Mouse (Mus musculus): ENCODE measurements around the gene Uap1. TPM values are rescaled to one million over a fixed set of nuclear protein-coding genes. Genes with fewer than 3 reads are reported as not detected.
A peak's percentile ranks its signal among the peaks of the same experiment; 100 is the strongest.
"Not testable (repeated sequence)": the region's sequence is repeated elsewhere in the genome, so short reads cannot be mapped to it uniquely, and the experiment has no call there.

Gene Uap1
- polyA plus RNA-seq, 1 experiment from 2014 or later = 67.2 TPM

DNA sequence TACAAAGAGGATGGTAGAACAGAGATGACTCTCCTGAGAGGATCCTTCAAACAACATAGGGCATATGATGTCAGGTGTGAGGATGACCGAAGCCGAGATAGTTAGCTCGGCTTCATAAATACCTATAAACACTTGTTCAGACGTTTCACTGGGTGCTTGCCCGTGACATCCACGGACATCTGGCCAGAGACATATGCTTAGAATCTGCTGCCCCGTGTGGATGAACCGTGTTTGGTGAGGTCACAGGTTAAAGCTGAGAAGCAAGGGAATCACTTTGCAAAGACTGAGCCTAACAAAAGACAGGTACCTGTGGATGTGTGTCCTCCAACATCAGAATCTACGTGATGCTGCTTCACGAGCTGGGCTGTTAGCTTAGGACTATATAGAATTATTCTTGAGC lies 62.5 kb downstream of the Uap1 start:
- no peaks in the 10 kb centered on the region for H3K9me3 ChIP-seq (ENCODE audit: control insufficient read depth, low read length)
- H3K27me3 ChIP-seq (ENCODE audit: control insufficient read depth, insufficient read depth, low read length) = no peaks in the 10 kb centered on the region
- ATAC-seq (ENCODE audit: low FRiP score) = no peak
- WGBS = 78% methylated on average over 10 of the region's 10 CpGs
- no peaks in the 10 kb centered on the region for H3K36me3 ChIP-seq (ENCODE audit: control insufficient read depth, insufficient read depth, low read length)
- no peaks in the 10 kb centered on the region for H3K4me1 ChIP-seq (replicated peaks; ENCODE audit: control insufficient read depth, insufficient read depth, low read length)
- H3K9ac ChIP-seq (ENCODE audit: low read depth, low read length) = no peak overlapping the region
- H3K27ac ChIP-seq (ENCODE audit: low read depth, low read length) = no peak overlapping the region
- H3K4me2 ChIP-seq (replicated peaks; ENCODE audit: low read depth, low read length) = no peak overlapping the region
- DNase-seq (ENCODE audit: low spot score) = no peak
- H3K4me3 ChIP-seq (ENCODE audit: low read depth, low read length) = no peak overlapping the region

- no peaks in the 10 kb centered on the region for H3K27me3 ChIP-seq (ENCODE audit: control insufficient read depth, insufficient read depth, low read length)
- no peak overlapping the region for H3K4me3 ChIP-seq (ENCODE audit: low read depth, low read length)
- WGBS = 64% methylated on average over 16 of the region's 16 CpGs
- no peak overlapping the region for H3K27ac ChIP-seq (ENCODE audit: low read depth, low read length)
- no peaks in the 10 kb centered on the region for H3K4me1 ChIP-seq (replicated peaks; ENCODE audit: control insufficient read depth, insufficient read depth, low read length)
- no peaks in the 10 kb centered on the region for H3K36me3 ChIP-seq (ENCODE audit: control insufficient read depth, insufficient read depth, low read length)
- H3K4me2 ChIP-seq (replicated peaks; ENCODE audit: low read depth, low read length) = no peak overlapping the region; the same call in 1 of the 2 replicates
- no peaks in the 10 kb centered on the region for H3K9me3 ChIP-seq (ENCODE audit: control insufficient read depth, low read length)
- H3K9ac ChIP-seq (ENCODE audit: low read depth, low read length) = no peak overlapping the region
- DNase-seq (ENCODE audit: low spot score) = no peak
- ATAC-seq (ENCODE audit: low FRiP score) = no peak
Observed at GRCm38 (mm10) chr1:170111651-170112226, 63.0 kb downstream of the Uap1 start.

- no peaks in the 10 kb centered on the region for H3K36me3 ChIP-seq (ENCODE audit: control insufficient read depth, insufficient read depth, low read length)
- H3K4me2 ChIP-seq (replicated peaks; ENCODE audit: low read depth, low read length) = peak within 1 kb of the TSS; percentile 3; the same call in 1 of the 2 replicates
- no peak within 1 kb of the TSS for H3K9ac ChIP-seq (ENCODE audit: low read depth, low read length)
- no peaks in the 10 kb centered on the region for H3K9me3 ChIP-seq (ENCODE audit: control insufficient read depth, low read length)
- DNase-seq (ENCODE audit: low spot score) = peak; percentile 59
- H3K4me3 ChIP-seq (ENCODE audit: low read depth, low read length) = peak within 1 kb of the TSS; percentile 25
- H3K27ac ChIP-seq (ENCODE audit: low read depth, low read length) = peak within 1 kb of the TSS; percentile 36; the same call in 1 of the 2 replicates
- no peaks in the 10 kb centered on the region for H3K4me1 ChIP-seq (replicated peaks; ENCODE audit: control insufficient read depth, insufficient read depth, low read length)
- 61% methylated on average over 17 of the region's 17 CpGs for WGBS
- ATAC-seq (ENCODE audit: low FRiP score) = no peak
- no peaks in the 10 kb centered on the region for H3K27me3 ChIP-seq (ENCODE audit: control insufficient read depth, insufficient read depth, low read length)
Observed at GRCm38 (mm10) chr1:170110516-170111332, 64.0 kb downstream of the Uap1 start, which contains the start of gene Ddr2. Gene Ddr2, minus strand, starts transcription at chr1:170110762.

DNA sequence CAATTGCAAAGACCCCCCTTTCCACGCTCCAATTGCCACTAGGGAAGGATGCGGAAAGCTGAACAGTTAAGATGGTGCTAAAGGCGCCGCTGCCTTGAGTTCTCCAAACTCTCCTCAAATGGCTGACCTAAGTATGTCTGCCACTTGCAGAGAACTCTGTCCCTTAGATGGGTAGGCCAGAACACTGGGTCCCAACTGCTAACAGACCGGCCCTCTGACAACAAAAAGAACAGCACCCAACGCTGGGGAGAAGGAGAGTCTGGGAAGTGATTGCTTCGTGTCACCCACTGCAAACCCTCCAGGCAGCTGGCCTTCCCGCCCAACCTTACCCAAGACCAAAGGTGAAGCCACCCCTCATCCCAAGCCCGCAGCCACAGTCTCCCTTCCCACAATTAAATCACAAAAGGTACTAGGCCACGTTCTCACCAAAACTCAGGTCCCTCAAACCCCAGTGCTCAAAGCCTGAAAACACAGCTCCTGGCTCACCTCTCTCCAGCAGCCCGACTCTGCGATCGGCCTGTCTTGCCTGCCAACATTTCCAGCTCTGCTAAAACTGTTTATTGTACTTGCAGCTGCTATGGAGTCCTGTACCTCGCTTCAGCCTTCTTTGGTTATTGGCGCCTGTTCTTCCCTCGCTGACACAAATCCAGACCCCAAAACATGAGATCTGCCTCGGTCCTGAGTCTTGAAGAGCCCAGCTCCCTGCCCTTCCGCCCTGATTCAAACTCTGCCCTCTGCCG lies 64.8 kb downstream of the Uap1 start:
- H3K27me3 ChIP-seq (ENCODE audit: control insufficient read depth, insufficient read depth, low read length) = no peaks in the 10 kb centered on the region
- H3K4me1 ChIP-seq (replicated peaks; ENCODE audit: control insufficient read depth, insufficient read depth, low read length) = no peaks in the 10 kb centered on the region
- DNase-seq (ENCODE audit: low spot score) (no peak), ATAC-seq (ENCODE audit: low FRiP score) (no peak)
- H3K4me3 ChIP-seq (ENCODE audit: low read depth, low read length) = peak overlapping the region; percentile 25
- no peak overlapping the region for H3K9ac ChIP-seq (ENCODE audit: low read depth, low read length)
- H3K4me2 ChIP-seq (replicated peaks; ENCODE audit: low read depth, low read length) = peak overlapping the region; percentile 3; the same call in 1 of the 2 replicates
- H3K36me3 ChIP-seq (ENCODE audit: control insufficient read depth, insufficient read depth, low read length) = no peaks in the 10 kb centered on the region
- 73% methylated on average over 19 of the region's 19 CpGs for WGBS
- peak overlapping the region; percentile 36; the same call in 1 of the 2 replicates for H3K27ac ChIP-seq (ENCODE audit: low read depth, low read length)
- H3K9me3 ChIP-seq (ENCODE audit: control insufficient read depth, low read length) = no peaks in the 10 kb centered on the region

DNA sequence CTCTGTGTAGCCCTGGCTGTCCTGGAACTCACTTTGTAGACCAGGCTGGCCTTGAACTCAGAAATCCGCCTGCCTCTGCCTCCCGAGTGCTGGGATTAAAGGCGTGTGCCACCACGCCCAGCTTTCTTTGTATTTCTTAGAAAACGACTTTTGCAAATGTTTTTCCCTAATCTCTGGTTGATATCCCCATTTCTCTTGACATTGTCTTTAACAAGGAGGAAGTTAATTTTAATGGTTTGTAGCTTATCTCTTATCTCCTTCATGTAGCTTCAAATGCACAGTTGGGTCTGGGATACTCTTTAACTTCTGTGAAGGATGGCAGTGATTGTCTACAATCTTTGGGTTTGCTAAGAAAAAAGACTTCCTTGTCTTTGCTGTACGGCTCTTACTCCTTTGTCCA lies 71.9 kb downstream of the Uap1 start:
- not testable (repeated sequence) for H3K9me3 ChIP-seq (ENCODE audit: control insufficient read depth, low read length); H3K4me1 ChIP-seq (replicated peaks; ENCODE audit: control insufficient read depth, insufficient read depth, low read length); H3K4me3 ChIP-seq (ENCODE audit: low read depth, low read length); H3K4me2 ChIP-seq (replicated peaks; ENCODE audit: low read depth, low read length); H3K27ac ChIP-seq (ENCODE audit: low read depth, low read length); H3K36me3 ChIP-seq (ENCODE audit: control insufficient read depth, insufficient read depth, low read length); DNase-seq (ENCODE audit: low spot score); H3K27me3 ChIP-seq (ENCODE audit: control insufficient read depth, insufficient read depth, low read length); H3K9ac ChIP-seq (ENCODE audit: low read depth, low read length); ATAC-seq (ENCODE audit: low FRiP score)
- WGBS = 90% methylated on average over 6 of the region's 6 CpGs

Other genes starting within 250 kb of the Uap1 start
- gene Ccdc190, start 246.3 kb downstream of the Uap1 start, polyA plus RNA-seq (2014; fragmentation: Nextera tagmentation; extraction: Ambion mirVana) = 0.63 and 0.69 TPM in 2 replicates
- gene Hsd17b7, start 205.7 kb downstream of the Uap1 start, polyA plus RNA-seq (2014; fragmentation: Nextera tagmentation; extraction: Ambion mirVana) = 26.3 and 27.6 TPM in 2 replicates
- gene Ddr2, start 64.2 kb downstream of the Uap1 start, polyA plus RNA-seq (2014; fragmentation: Nextera tagmentation; extraction: Ambion mirVana) = 31.2 and 32.0 TPM in 2 replicates
- gene Uhmk1, start 40.4 kb upstream of the Uap1 start, polyA plus RNA-seq (2014; fragmentation: Nextera tagmentation; extraction: Ambion mirVana) = 13.6 and 16.4 TPM in 2 replicates
- not detected in 2 replicates for gene Sh2d1b2, start 57.8 kb upstream of the Uap1 start, polyA plus RNA-seq (2014; fragmentation: Nextera tagmentation; extraction: Ambion mirVana)
- gene Sh2d1b1, start 102.4 kb upstream of the Uap1 start, polyA plus RNA-seq (2014; fragmentation: Nextera tagmentation; extraction: Ambion mirVana) = 0.08 TPM in 1 of 2 replicates, not detected in the other
- gene Gm7694, start 131.4 kb upstream of the Uap1 start, polyA plus RNA-seq (2014; fragmentation: Nextera tagmentation; extraction: Ambion mirVana) = 1.4 and 2.4 TPM in 2 replicates
- gene Spata46, start 133.8 kb upstream of the Uap1 start, polyA plus RNA-seq (2014; fragmentation: Nextera tagmentation; extraction: Ambion mirVana) = 1.4 and 1.9 TPM in 2 replicates

Measured in hindbrain, embryonic 11.5 days (tissue).